ENCODE assay signal across 17 mouse cellular contexts in genomic region chr12:73347202-73347601, GRCm38 (mm10).
"Had no signal": no experiment of that assay in that cellular context is flagged by ENCODE, and none has a peak within 500 bp of the region (broad histone marks: within the 10 kb centered on the region; RNA-seq: fewer than 3 reads in every experiment).

No protein-coding gene starts in this region.

- H3K4me1 ChIP-seq: midbrain, embryonic 12.5 days had no signal

- H3K27me3 ChIP-seq: midbrain, embryonic 12.5 days; neural tube, embryonic 12.5 days had no signal

- H3K9me3 ChIP-seq: midbrain, embryonic 10.5 days; midbrain, embryonic 12.5 days; neural tube, embryonic 12.5 days had no signal

- H3K27ac ChIP-seq: midbrain, embryonic 10.5 days; midbrain, embryonic 12.5 days; neural tube, embryonic 12.5 days had no signal

- DNase-seq: lung, adult 18-20 months; lung, embryonic 14.5 days; lung, postnatal 10 days; lung, postnatal 4 days; midbrain, embryonic 14.5 days; retina, postnatal 1 day; right cerebral cortex, adult 18-20 months; right cerebral cortex, postnatal 25 days; right cerebral cortex, postnatal 4 days; spleen, adult 18-20 months; thymus, adult 18-20 months; thymus, postnatal 14 days; thymus, postnatal 36 days had no signal

- H3K4me2 ChIP-seq: lung, embryonic 14.5 days; midbrain, embryonic 12.5 days; neural tube, embryonic 12.5 days had no signal

- H3K9ac ChIP-seq: lung, embryonic 14.5 days; midbrain, embryonic 12.5 days; neural tube, embryonic 12.5 days had no signal

- H3K4me3 ChIP-seq: midbrain, embryonic 10.5 days; midbrain, embryonic 12.5 days; neural tube, embryonic 12.5 days had no signal

- ATAC-seq: midbrain, embryonic 16.5 days had no signal
